Mouse (Mus musculus): ENCODE data around the gene Lta. TPM values are rescaled to one million over a fixed set of nuclear protein-coding genes. Genes with fewer than 3 reads are reported as not detected.

Gene Lta
- polyA plus RNA-seq, 1 experiment from 2014 or later = 0.40 TPM

- H3K9ac ChIP-seq (ENCODE audit: low read depth, low read length) = no peak overlapping the region
- peaks cover 100% of the 10 kb centered on the region for H3K36me3 ChIP-seq (ENCODE audit: control insufficient read depth, insufficient read depth, low read length)
- no peak overlapping the region for H3K4me3 ChIP-seq (ENCODE audit: low read depth, low read length)
- no peaks in the 10 kb centered on the region for H3K9me3 ChIP-seq (ENCODE audit: control insufficient read depth, low read length)
- H3K4me2 ChIP-seq (ENCODE audit: low read depth, low read length) = no peak overlapping the region
- ATAC-seq (ENCODE audit: low read depth) = no peak
- WGBS = 90% methylated on average over 33 of the region's 33 CpGs
- H3K27me3 ChIP-seq (replicated peaks; ENCODE audit: control insufficient read depth, insufficient read depth, low read length) = no peaks in the 10 kb centered on the region
- no peak for DNase-seq (ENCODE audit: low spot score)
- H3K4me1 ChIP-seq (ENCODE audit: control insufficient read depth, insufficient read depth, low read length) = no peaks in the 10 kb centered on the region
- no peak overlapping the region for H3K27ac ChIP-seq (replicated peaks; ENCODE audit: low read depth, low read length)
Observed at GRCm38 (mm10) chr17:35156461-35157200, 48.5 kb downstream of the Lta start.

- H3K4me2 ChIP-seq (ENCODE audit: low read depth, low read length) = no peak overlapping the region
- H3K9me3 ChIP-seq (ENCODE audit: control insufficient read depth, low read length) = no peaks in the 10 kb centered on the region
- H3K4me1 ChIP-seq (ENCODE audit: control insufficient read depth, insufficient read depth, low read length) = no peaks in the 10 kb centered on the region
- H3K4me3 ChIP-seq (ENCODE audit: low read depth, low read length) = no peak overlapping the region
- no peaks in the 10 kb centered on the region for H3K27me3 ChIP-seq (replicated peaks; ENCODE audit: control insufficient read depth, insufficient read depth, low read length)
- ATAC-seq (ENCODE audit: low read depth) (no peak), DNase-seq (ENCODE audit: low spot score) (no peak)
- peaks cover 98% of the 10 kb centered on the region for H3K36me3 ChIP-seq (ENCODE audit: control insufficient read depth, insufficient read depth, low read length)
- H3K27ac ChIP-seq (replicated peaks; ENCODE audit: low read depth, low read length) = peak overlapping the region; percentile 5; the same call in 1 of the 2 replicates
- peak overlapping the region; percentile 46; the same call in 1 of the 2 replicates for H3K9ac ChIP-seq (ENCODE audit: low read depth, low read length)
- WGBS = 92% methylated on average over 12 of the region's 12 CpGs
Observed at GRCm38 (mm10) chr17:35155451-35155850, 49.7 kb downstream of the Lta start.

- Histone ChIP-seq H3K36me3 (ENCODE audit: control insufficient read depth, insufficient read depth, low read length) (peaks cover 98% of the 10 kb centered on the region), H3K27ac (replicated peaks; ENCODE audit: low read depth, low read length) (0 out of 2 replicates have a peak overlapping the region, but pooled peaks have one; percentile 30), H3K9ac (ENCODE audit: low read depth, low read length) (no peak overlapping the region), H3K9me3 (ENCODE audit: control insufficient read depth, low read length) (no peaks in the 10 kb centered on the region), H3K4me3 (ENCODE audit: low read depth, low read length) (no peak overlapping the region), H3K4me2 (ENCODE audit: low read depth, low read length) (no peak overlapping the region), H3K27me3 (replicated peaks; ENCODE audit: control insufficient read depth, insufficient read depth, low read length) (no peaks in the 10 kb centered on the region), H3K4me1 (ENCODE audit: control insufficient read depth, insufficient read depth, low read length) (no peaks in the 10 kb centered on the region)
- 89% methylated on average over 7 of the region's 7 CpGs for WGBS
- DNase-seq (ENCODE audit: low spot score) (no peak), ATAC-seq (ENCODE audit: low read depth) (0 out of 2 replicates have a peak, but pooled peaks have one; percentile 3)
Observed at GRCm38 (mm10) chr17:35154616-35155015, 50.5 kb downstream of the Lta start.

- WGBS = 60% methylated on average over 3 of the region's 4 CpGs
- H3K4me1 ChIP-seq (ENCODE audit: control insufficient read depth, insufficient read depth, low read length) = no peaks in the 10 kb centered on the region
- 0 out of 2 replicates have a peak overlapping the region, but pooled peaks have one; percentile 30 for H3K27ac ChIP-seq (replicated peaks; ENCODE audit: low read depth, low read length)
- DNase-seq (ENCODE audit: low spot score) = peak; percentile 56
- no peak overlapping the region for H3K9ac ChIP-seq (ENCODE audit: low read depth, low read length)
- 0 out of 2 replicates have a peak, but pooled peaks have one; percentile 13 for ATAC-seq (ENCODE audit: low read depth)
- H3K9me3 ChIP-seq (ENCODE audit: control insufficient read depth, low read length) = no peaks in the 10 kb centered on the region
- H3K4me3 ChIP-seq (ENCODE audit: low read depth, low read length) = no peak overlapping the region
- H3K4me2 ChIP-seq (ENCODE audit: low read depth, low read length) = no peak overlapping the region
- no peaks in the 10 kb centered on the region for H3K27me3 ChIP-seq (replicated peaks; ENCODE audit: control insufficient read depth, insufficient read depth, low read length)
- peaks cover 98% of the 10 kb centered on the region for H3K36me3 ChIP-seq (ENCODE audit: control insufficient read depth, insufficient read depth, low read length)
Observed at GRCm38 (mm10) chr17:35153931-35154330, 51.2 kb downstream of the Lta start.

Small RNA genes within 50 kb of the gene (microRNA-seq; reads per million reads assigned to microRNA genes)
- gene Mir6973a (ENCODE audit: borderline number of aligned reads) (not detected), gene Mir6974 (ENCODE audit: borderline number of aligned reads) (not detected), gene Mir6975 (ENCODE audit: borderline number of aligned reads) (2.5 reads per million, percentile 11 among the genes with 10 or more reads in this experiment), gene Mir8094 (ENCODE audit: borderline number of aligned reads) (not detected)

Other genes with a start within 250 kb of the Lta start
- 0.69 and 2.3 TPM in 2 replicates for gene Hspa1b, start 246.1 kb downstream of the Lta start, polyA plus RNA-seq (2014; fragmentation: Nextera tagmentation; extraction: Ambion mirVana)
- gene Gm20481, start 235.4 kb downstream of the Lta start, polyA plus RNA-seq (2014; fragmentation: Nextera tagmentation; extraction: Ambion mirVana) = not detected in 2 replicates
- gene Hspa1a, start 233.2 kb downstream of the Lta start, polyA plus RNA-seq (2014; fragmentation: Nextera tagmentation; extraction: Ambion mirVana) = 7.3 TPM in 2 replicates
- 0.99 and 1.0 TPM in 2 replicates for gene Hspa1l, start 232.6 kb downstream of the Lta start, polyA plus RNA-seq (2014; fragmentation: Nextera tagmentation; extraction: Ambion mirVana)
- 151 and 159 TPM in 2 replicates for gene Lsm2, start 223.5 kb downstream of the Lta start, polyA plus RNA-seq (2014; fragmentation: Nextera tagmentation; extraction: Ambion mirVana)
- 80.3 and 87.7 TPM in 2 replicates for gene Vars, start 204.4 kb downstream of the Lta start, polyA plus RNA-seq (2014; fragmentation: Nextera tagmentation; extraction: Ambion mirVana)
- 0.07 and 0.20 TPM in 2 replicates for gene Vwa7, start 188.8 kb downstream of the Lta start, polyA plus RNA-seq (2014; fragmentation: Nextera tagmentation; extraction: Ambion mirVana)
- 12.2 and 16.5 TPM in 2 replicates for gene Sapcd1, start 177.3 kb downstream of the Lta start, polyA plus RNA-seq (2014; fragmentation: Nextera tagmentation; extraction: Ambion mirVana)
- gene Msh5, start 158.6 kb downstream of the Lta start, polyA plus RNA-seq (2014; fragmentation: Nextera tagmentation; extraction: Ambion mirVana) = 2.5 and 3.4 TPM in 2 replicates
- 90.9 and 96.9 TPM in 2 replicates for gene Clic1, start 155.4 kb downstream of the Lta start, polyA plus RNA-seq (2014; fragmentation: Nextera tagmentation; extraction: Ambion mirVana)
- 291 and 341 TPM in 2 replicates for gene Ddah2, start 146.3 kb downstream of the Lta start, polyA plus RNA-seq (2014; fragmentation: Nextera tagmentation; extraction: Ambion mirVana)
- 9.5 and 21.2 TPM in 2 replicates for gene Ly6g6c, start 140.0 kb downstream of the Lta start, polyA plus RNA-seq (2014; fragmentation: Nextera tagmentation; extraction: Ambion mirVana)
- gene Mpig6b, start 139.2 kb downstream of the Lta start, polyA plus RNA-seq (2014; fragmentation: Nextera tagmentation; extraction: Ambion mirVana) = 0.55 and 0.96 TPM in 2 replicates
- 9.4 and 11.8 TPM in 2 replicates for gene Ly6g6e, start 128.4 kb downstream of the Lta start, polyA plus RNA-seq (2014; fragmentation: Nextera tagmentation; extraction: Ambion mirVana)
- gene Ly6g6d, start 127.3 kb downstream of the Lta start, polyA plus RNA-seq (2014; fragmentation: Nextera tagmentation; extraction: Ambion mirVana) = 0.46 and 1.4 TPM in 2 replicates
- gene Ly6g6f, start 119.7 kb downstream of the Lta start, polyA plus RNA-seq (2014; fragmentation: Nextera tagmentation; extraction: Ambion mirVana) = 0.18 TPM in 1 of 2 replicates, not detected in the other
- gene Abhd16a, start 116.1 kb downstream of the Lta start, polyA plus RNA-seq (2014; fragmentation: Nextera tagmentation; extraction: Ambion mirVana) = 77.2 and 92.3 TPM in 2 replicates
- gene Ly6g5c, start 97.1 kb downstream of the Lta start, polyA plus RNA-seq (2014; fragmentation: Nextera tagmentation; extraction: Ambion mirVana) = not detected in 2 replicates
- 0.41 and 0.70 TPM in 2 replicates for gene Ly6g5b, start 89.9 kb downstream of the Lta start, polyA plus RNA-seq (2014; fragmentation: Nextera tagmentation; extraction: Ambion mirVana)
- gene Gpank1, start 83.9 kb downstream of the Lta start, polyA plus RNA-seq (2014; fragmentation: Nextera tagmentation; extraction: Ambion mirVana) = 13.0 and 13.4 TPM in 2 replicates
- gene Csnk2b, start 83.3 kb downstream of the Lta start, polyA plus RNA-seq (2014; fragmentation: Nextera tagmentation; extraction: Ambion mirVana) = 277 and 279 TPM in 2 replicates
- gene D17H6S53E, start 79.0 kb downstream of the Lta start, polyA plus RNA-seq (2014; fragmentation: Nextera tagmentation; extraction: Ambion mirVana) = 5.6 and 6.0 TPM in 2 replicates
- gene Apom, start 73.3 kb downstream of the Lta start, polyA plus RNA-seq (2014; fragmentation: Nextera tagmentation; extraction: Ambion mirVana) = 0.28 TPM in 1 of 2 replicates, not detected in the other
- gene Bag6, start 70.2 kb downstream of the Lta start, polyA plus RNA-seq (2014; fragmentation: Nextera tagmentation; extraction: Ambion mirVana) = 72.2 and 77.3 TPM in 2 replicates
- 151 and 172 TPM in 2 replicates for gene Prrc2a, start 40.5 kb downstream of the Lta start, polyA plus RNA-seq (2014; fragmentation: Nextera tagmentation; extraction: Ambion mirVana)
- 16.5 and 17.7 TPM in 2 replicates for gene Aif1, start 29.3 kb downstream of the Lta start, polyA plus RNA-seq (2014; fragmentation: Nextera tagmentation; extraction: Ambion mirVana)
- gene Lst1, start 16.9 kb downstream of the Lta start, polyA plus RNA-seq (2014; fragmentation: Nextera tagmentation; extraction: Ambion mirVana) = 22.2 and 26.9 TPM in 2 replicates
- gene Ltb, start 10.9 kb downstream of the Lta start, polyA plus RNA-seq (2014; fragmentation: Nextera tagmentation; extraction: Ambion mirVana) = 2.0 and 3.3 TPM in 2 replicates
- gene Tnf, start 3.3 kb downstream of the Lta start, polyA plus RNA-seq (2014; fragmentation: Nextera tagmentation; extraction: Ambion mirVana) = 0.62 and 0.74 TPM in 2 replicates
- gene Gm16181, start 15.5 kb upstream of the Lta start, polyA plus RNA-seq (2014; fragmentation: Nextera tagmentation; extraction: Ambion mirVana) = 0.47 TPM in 1 of 2 replicates, not detected in the other
- 5.1 and 5.2 TPM in 2 replicates for gene Atp6v1g2, start 28.3 kb upstream of the Lta start, polyA plus RNA-seq (2014; fragmentation: Nextera tagmentation; extraction: Ambion mirVana)
- 3.3 and 4.8 TPM in 2 replicates for gene Nfkbil1, start 30.4 kb upstream of the Lta start, polyA plus RNA-seq (2014; fragmentation: Nextera tagmentation; extraction: Ambion mirVana)
- gene Ddx39b, start 36.4 kb upstream of the Lta start, polyA plus RNA-seq (2014; fragmentation: Nextera tagmentation; extraction: Ambion mirVana) = 347 and 431 TPM in 2 replicates
- 46.9 and 51.7 TPM in 2 replicates for gene H2-D1, start 57.4 kb upstream of the Lta start, polyA plus RNA-seq (2014; fragmentation: Nextera tagmentation; extraction: Ambion mirVana)
- 0.25 TPM in 1 of 2 replicates, not detected in the other for gene H2-Q1, start 115.1 kb upstream of the Lta start, polyA plus RNA-seq (2014; fragmentation: Nextera tagmentation; extraction: Ambion mirVana)
- gene H2-Q2, start 136.9 kb upstream of the Lta start, polyA plus RNA-seq (2014; fragmentation: Nextera tagmentation; extraction: Ambion mirVana) = 0.22 and 0.62 TPM in 2 replicates
- 1.3 and 2.0 TPM in 2 replicates for gene H2-Q4, start 174.3 kb upstream of the Lta start, polyA plus RNA-seq (2014; fragmentation: Nextera tagmentation; extraction: Ambion mirVana)
- gene H2-Q6, start 219.5 kb upstream of the Lta start, polyA plus RNA-seq (2014; fragmentation: Nextera tagmentation; extraction: Ambion mirVana) = 0.14 and 0.29 TPM in 2 replicates
- 2.1 and 2.4 TPM in 2 replicates for gene H2-Q7, start 233.8 kb upstream of the Lta start, polyA plus RNA-seq (2014; fragmentation: Nextera tagmentation; extraction: Ambion mirVana)